Mouse (Mus musculus) lung, adult 2 months (tissue): ENCODE results near the gene Gm11037. TPM values are rescaled to one million over a fixed set of nuclear protein-coding genes. Genes with fewer than 3 reads are reported as not detected.
A peak's percentile ranks its signal among the peaks of the same experiment; 100 is the strongest.

Experiments used
- DNase-seq: peaks from one replicate; pipeline ENCODE4 v3.0.0; 2022
- H3K4me1 ChIP-seq: fragments of 200-500 bp; 2 replicates; pipeline ENCODE4 v1.6.1; 2011; ENCODE audit warnings: low read length; ENCODE audit not compliant: control insufficient read depth, insufficient read depth
- H3K4me3 ChIP-seq: fragments of 200-500 bp; replicated peaks from 2 replicates; pipeline ENCODE3; 2011; ENCODE audit warnings: low read depth, mild to moderate bottlenecking, control low read depth, low read length; ENCODE audit errors: extremely low read depth
- CTCF ChIP-seq: fragments of 200-500 bp; IDR thresholded peaks from 2 replicates; pipeline ENCODE4 v1.5.1; 2011; ENCODE audit warnings: mild to moderate bottlenecking, low read length, control low read depth; ENCODE audit not compliant: insufficient read depth
- POLR2A ChIP-seq: fragments of 200-500 bp; IDR thresholded peaks from 2 replicates; pipeline ENCODE4 v1.6.1; 2011; ENCODE audit warnings: low read depth, mild to moderate bottlenecking, control low read depth, low read length, borderline replicate concordance; ENCODE audit errors: extremely low read depth
- WGBS: fragments of 180-500 bp; shearing (Covaris S2); methylation state at CpG from one replicate; pipeline ENCODE4 v1.1.7; 2018; 5-methylcytosine and 5-hydroxymethylcytosine counted together
- polyA plus RNA-seq: library from polyadenylated mRNA; depleted of rRNA; stranded (reverse); fragments of >200 nt; gene quantifications from 2 replicates; pipeline ENCODE4 v1.2.3, GENCODE M21; 2012; rRNA removed

The Gm11037 gene
- not detected in 2 replicates for polyA plus RNA-seq

DNA sequence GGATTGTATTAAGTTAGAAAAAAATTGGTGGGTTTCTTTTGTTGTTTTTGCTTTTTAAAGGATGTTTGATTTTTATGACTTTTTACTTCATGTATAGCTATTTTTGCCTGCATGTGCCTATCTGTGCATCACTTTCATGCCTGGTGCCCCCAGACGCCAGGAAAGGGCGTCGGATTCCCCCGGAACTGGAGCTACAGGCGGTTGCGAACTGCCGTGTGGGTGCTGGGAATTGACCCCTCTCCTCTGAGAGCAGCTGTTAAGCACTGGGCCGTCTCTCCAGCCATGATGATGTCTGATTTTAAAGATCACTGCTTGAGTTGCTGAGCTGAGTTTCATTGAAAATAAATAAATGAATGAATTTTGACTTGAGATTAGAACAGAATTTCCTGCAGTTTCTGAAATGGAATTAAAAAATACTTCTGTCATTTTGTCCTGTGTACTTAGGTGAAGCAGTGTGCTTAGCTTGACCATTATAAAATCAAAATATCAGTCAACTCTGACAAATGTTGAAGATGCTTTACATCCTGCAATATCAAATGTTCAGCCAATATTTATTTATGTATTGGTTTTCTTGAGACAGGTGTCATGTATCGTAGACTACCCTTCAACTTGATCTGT is at the start of gene Gm11037:
Gm11037 (plus strand) TSS at position 568 of the 618 bp plus-strand sequence.
- Histone ChIP-seq H3K4me3 (no peak within 1 kb of the TSS), H3K4me1 (peaks cover 15% of the 10 kb centered on the region)
- no peak for TF ChIP-seq POLR2A
- TF ChIP-seq CTCF: no peak
- 69% methylated on average over 9 of the region's 9 CpGs for WGBS
- DNase-seq: no peak

DNA sequence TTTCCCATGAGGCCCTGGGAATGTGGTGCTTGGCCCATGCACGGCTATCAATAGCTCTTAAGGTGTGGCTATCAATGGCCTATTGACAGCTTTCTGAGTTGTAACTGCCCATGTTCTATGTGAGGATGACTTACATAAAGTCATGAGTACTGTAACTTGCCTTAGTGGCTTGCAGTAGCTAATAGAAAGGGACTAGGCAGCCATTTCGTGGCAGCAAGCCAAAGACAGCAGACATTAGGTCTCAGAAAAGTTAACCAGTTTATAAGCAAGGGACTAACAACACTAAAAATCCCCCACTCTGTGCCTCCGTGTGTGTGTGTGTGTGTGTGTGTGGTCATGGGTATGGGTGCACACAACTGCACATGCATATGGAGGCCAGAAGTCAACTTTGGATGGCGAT is 49.1 kb upstream of the Gm11037 start:
- Histone ChIP-seq H3K4me1 (no peaks in the 10 kb centered on the region), H3K4me3 (no peak overlapping the region)
- TF ChIP-seq CTCF (no peak), POLR2A (no peak)
- WGBS: 86% methylated on average over 4 of the region's 4 CpGs
- no peak for DNase-seq

DNA sequence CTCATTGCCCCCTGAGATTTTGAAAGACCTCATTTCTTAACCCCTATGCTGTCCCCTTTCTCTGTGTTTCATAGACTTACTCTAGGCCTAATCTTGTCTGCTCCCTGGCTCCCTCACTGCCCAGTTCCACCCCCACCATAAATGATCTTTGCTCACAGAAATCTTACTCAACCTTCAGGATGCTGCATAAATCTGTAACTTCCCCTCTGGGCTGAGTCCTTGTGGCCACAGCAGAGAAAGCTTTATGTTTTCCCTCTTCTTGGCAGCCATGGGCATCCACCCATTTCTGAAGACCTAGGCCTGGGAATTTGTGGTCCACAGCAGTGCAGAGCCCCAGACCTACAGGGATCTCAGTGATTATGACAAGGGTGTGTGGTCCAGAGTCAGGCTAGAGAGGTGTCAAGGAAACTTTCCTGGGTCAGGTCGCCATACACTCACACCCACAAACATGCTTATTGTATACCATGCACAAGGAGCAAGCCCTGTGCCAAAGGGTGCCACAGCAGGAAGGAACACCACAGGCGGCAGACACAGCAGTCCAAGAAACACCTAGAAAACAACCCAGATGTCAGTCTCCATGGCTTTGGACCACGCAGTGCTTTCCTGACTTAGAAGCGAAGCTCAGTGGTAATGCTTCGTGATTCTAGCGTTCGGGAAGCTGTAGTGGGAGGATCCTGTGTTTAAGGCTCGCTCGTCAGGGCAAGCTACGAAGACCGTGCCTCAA is 46.5 kb upstream of the Gm11037 start, which contains the start of gene Siglec1:
Siglec1 (minus strand) TSS at position 99 of the 724 bp plus-strand sequence.
- 76% methylated on average over 11 of the region's 11 CpGs for WGBS
- Histone ChIP-seq H3K4me1 (no peaks in the 10 kb centered on the region), H3K4me3 (no peak within 1 kb of the TSS)
- no peak for DNase-seq
- TF ChIP-seq CTCF (no peak), POLR2A (no peak)

DNA sequence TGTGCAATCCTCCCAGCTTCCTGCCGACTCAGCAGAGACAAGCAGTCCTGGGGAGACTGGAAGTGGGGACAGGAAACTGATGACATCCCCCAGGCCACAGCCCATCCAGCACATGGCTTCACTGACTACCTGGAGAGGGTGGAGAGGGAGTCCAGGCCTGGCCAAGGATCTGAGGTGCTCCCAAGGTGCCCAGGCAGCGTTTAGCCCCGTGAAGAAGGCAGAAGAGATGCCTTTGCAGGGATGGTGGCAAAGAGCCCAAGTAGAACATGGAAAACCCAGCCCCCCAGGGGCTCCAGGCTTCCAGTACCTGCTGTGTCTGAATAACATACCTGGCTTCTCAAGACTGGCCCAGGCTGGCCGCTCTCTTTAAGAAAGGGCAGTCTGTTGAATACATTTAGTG is 44.7 kb upstream of the Gm11037 start:
- 71% methylated on average over 4 of the region's 4 CpGs for WGBS

DNA sequence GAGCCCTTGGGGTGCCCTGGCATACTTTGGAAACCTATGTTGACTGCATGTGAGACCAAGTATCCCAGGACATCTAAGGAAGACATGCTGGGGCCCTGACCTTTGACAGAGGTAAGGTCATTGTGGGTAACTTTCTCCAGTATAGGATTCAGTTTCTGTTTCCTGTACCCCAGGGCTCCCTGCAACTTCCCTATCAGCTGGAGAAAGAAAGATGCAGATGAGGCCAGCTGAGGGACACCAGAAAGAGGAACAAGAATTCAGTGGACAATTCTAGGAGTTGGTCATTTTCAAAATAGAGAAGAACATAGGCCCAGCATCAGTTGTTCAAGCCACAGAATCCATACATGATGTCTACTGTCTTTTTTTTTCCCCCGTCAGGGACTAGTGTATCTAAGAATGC is 43.7 kb upstream of the Gm11037 start:
- WGBS: 82% methylated on average over 1 of the region's 1 CpGs
- H3K4me1 ChIP-seq: no peaks in the 10 kb centered on the region
- no peak overlapping the region for H3K4me3 ChIP-seq
- TF ChIP-seq POLR2A: no peak
- no peak for TF ChIP-seq CTCF
- no peak for DNase-seq

More for the DNA sequence above, 44.7 kb upstream of the Gm11037 start:
- no peak for DNase-seq
- no peak overlapping the region for H3K4me3 ChIP-seq
- TF ChIP-seq CTCF (no peak), POLR2A (no peak)
- H3K4me1 ChIP-seq: no peaks in the 10 kb centered on the region

DNA sequence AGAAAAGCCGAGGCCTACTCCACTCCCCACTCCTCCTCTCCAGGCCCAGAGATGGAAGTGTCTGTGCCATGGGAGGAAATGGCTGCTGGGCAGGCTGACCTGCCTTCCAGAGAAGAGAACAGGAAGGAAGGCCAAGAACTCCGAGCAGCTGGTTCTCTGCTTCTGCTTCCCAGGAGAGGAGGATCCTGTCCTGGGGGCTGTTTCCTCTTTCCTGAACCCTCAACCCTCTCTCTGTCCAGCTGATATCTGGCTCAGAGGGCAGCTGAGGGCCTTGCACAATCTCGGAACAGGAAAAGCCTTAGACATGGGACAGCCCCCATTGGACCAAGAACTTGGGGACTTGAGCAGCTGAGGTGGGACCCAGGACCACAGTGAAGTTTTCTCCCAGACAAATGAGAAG is 42.4 kb upstream of the Gm11037 start:
- WGBS: 49% methylated on average over 3 of the region's 3 CpGs
- TF ChIP-seq CTCF: no peak
- TF ChIP-seq POLR2A: no peak
- DNase-seq: no peak

DNA sequence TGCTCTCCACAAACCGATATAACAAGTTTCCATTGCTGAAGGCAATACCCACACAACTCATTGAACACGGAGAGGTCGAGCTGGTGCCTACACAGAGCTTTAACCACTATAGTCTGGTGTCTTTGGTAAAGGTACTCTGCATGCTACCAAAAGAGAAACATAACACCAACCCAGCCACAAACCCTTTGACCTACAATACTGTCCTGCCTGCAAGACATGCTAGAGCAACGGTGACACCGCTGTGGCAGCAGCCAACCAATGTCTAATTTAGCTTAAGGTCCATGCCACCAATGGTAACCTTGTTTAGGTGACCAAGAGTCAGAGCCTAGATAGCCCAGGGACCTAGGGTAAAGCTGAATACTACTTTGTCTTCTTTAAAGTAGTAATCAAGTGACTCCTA is 39.7 kb upstream of the Gm11037 start:
- Histone ChIP-seq H3K4me1 (peaks cover 9% of the 10 kb centered on the region), H3K4me3 (no peak overlapping the region)
- DNase-seq: no peak
- TF ChIP-seq CTCF (no peak), POLR2A (no peak)
- WGBS: 81% methylated on average over 5 of the region's 5 CpGs

More for the DNA sequence above, 42.4 kb upstream of the Gm11037 start:
- no peak overlapping the region for H3K4me3 ChIP-seq
- H3K4me1 ChIP-seq: peaks cover 1% of the 10 kb centered on the region; the same call in 1 of the 2 replicates

DNA sequence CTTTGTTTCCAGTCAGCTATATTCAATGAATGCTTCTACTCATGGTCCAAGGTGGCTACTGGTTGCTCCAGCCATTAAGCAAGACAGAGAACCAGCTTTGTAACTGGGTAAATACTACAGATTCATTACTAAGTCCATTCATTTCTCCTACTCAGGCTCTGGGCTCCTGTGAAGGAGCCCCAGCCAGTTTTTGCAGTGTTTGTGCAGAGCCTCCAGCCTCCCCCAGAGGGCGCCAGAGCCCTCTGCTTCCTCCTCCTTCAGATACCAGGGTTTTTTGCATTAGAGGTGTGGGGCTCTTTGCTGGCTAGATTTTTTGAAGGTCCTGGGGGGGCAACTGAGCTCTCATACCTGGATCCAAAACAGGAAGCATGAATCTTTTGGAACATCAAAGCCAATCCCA is 38.5 kb upstream of the Gm11037 start:
- peak; percentile 72 for DNase-seq
- peaks cover 9% of the 10 kb centered on the region for H3K4me1 ChIP-seq
- no peak overlapping the region for H3K4me3 ChIP-seq
- 0% methylated on average over 1 of the region's 1 CpGs for WGBS
- no peak for TF ChIP-seq POLR2A
- TF ChIP-seq CTCF: peak; percentile 89

DNA sequence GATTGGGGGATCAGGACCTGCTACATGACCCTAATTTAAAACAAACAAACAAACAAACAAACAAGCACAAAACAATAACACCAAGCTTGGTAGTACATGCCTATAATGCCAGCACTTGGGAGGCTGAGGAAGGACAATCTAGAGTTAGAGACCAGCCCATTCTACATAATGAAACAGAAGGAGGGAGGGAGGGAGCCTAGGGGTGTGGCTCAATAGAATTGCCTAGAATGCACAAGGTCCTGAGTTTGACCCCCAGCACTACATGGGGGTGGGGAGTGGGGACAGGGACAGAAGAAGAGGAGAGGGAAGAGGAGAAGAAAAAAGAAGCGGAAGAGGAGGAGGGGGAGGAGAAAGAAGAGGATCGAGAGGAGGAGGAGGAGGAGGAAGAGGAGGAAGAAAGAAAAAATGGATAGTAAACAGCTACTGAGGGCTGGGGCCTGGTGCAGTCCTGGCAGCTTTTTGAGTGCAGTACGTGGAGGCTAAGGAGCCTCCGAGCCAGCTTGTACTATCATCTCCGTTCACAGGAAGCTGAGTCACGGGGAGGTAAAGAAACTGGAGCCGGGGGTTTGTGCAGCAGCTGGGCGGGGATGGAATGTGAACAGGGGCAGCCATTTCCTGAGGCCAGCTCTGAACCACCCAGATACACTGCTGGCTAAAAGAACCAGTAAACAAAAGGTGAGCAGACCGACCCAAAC is 37.0 kb upstream of the Gm11037 start:
- 8% methylated on average over 9 of the region's 9 CpGs for WGBS
- Histone ChIP-seq H3K4me1 (peaks cover 9% of the 10 kb centered on the region), H3K4me3 (no peak overlapping the region)
- DNase-seq: peak; percentile 33
- TF ChIP-seq CTCF: no peak
- TF ChIP-seq POLR2A: no peak
